Mouse (Mus musculus): ENCODE data around the gene Cd36. TPM values are rescaled to one million over a fixed set of nuclear protein-coding genes. Genes with fewer than 3 reads are reported as not detected.

Gene Cd36
- total and polyA plus RNA-seq, 2 experiments from 2014 or later = 2.2 to 2.6 TPM

DNA sequence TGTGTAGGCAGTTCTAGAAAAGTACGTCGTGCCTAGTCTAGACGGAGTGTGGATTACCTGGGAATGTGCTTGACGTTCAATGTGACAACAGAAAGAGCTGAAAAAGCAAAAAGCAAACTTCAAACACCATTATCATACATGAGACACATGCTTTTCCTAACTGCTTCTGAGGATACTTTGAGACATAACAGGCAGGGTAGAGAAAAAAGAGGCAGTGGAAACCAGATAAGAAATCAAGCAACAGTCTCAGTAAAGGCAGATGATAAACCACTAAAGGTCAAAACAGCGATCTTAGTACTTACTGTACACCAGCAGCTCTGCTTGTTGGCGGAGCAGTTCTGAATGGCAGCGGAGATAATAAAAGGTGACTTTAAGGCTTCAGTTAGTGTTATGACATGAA, 11.6 kb downstream of the Cd36 start:
- H3K9ac ChIP-seq (replicated peaks; ENCODE audit: low read length, poor library complexity, severe bottlenecking) = no peak overlapping the region
- H3K4me2 ChIP-seq (ENCODE audit: low read depth, low read length, poor library complexity, severe bottlenecking) = no peak overlapping the region
- H3K27me3 ChIP-seq (ENCODE audit: insufficient read depth, low read length) = no peaks in the 10 kb centered on the region
- H3K4me1 ChIP-seq (ENCODE audit: insufficient read depth, low read length) = no peaks in the 10 kb centered on the region
- no peak overlapping the region for H3K27ac ChIP-seq (ENCODE audit: low read depth, low read length)
- no peaks in the 10 kb centered on the region for H3K9me3 ChIP-seq (ENCODE audit: low read length)
- WGBS = 82% methylated on average over 7 of the region's 7 CpGs
- DNase-seq (ENCODE audit: low spot score) (no peak), ATAC-seq (ENCODE audit: low FRiP score) (no peak)
- H3K4me3 ChIP-seq (ENCODE audit: low read depth, low read length) = no peak overlapping the region
- H3K36me3 ChIP-seq (ENCODE audit: insufficient read depth, low read length) = no peaks in the 10 kb centered on the region
- no peak for TF ChIP-seq CTCF (IDR thresholded peaks at IDR 0.05)

DNA sequence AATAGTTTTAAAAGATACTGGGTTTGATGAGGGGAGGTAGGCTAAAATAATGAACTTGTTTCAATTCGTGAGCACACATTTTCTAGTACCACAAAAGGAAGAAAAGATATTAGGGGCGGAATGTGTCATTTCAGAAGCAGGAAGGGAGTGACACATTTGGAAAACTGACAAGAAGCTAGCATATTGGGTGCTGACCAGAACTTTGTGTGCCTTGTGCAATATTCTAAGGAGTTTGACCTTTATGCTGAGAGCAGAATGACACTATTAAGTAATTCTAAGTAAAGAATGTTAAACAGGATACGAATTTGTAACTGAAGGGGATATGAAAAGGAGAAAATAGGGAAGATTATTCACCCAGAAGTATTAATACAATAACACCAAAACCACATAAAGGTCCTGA, 12.0 kb downstream of the Cd36 start:
- Histone ChIP-seq H3K9ac (replicated peaks; ENCODE audit: low read length, poor library complexity, severe bottlenecking) (no peak overlapping the region), H3K36me3 (ENCODE audit: insufficient read depth, low read length) (no peaks in the 10 kb centered on the region), H3K4me2 (ENCODE audit: low read depth, low read length, poor library complexity, severe bottlenecking) (no peak overlapping the region), H3K4me3 (ENCODE audit: low read depth, low read length) (no peak overlapping the region), H3K27ac (ENCODE audit: low read depth, low read length) (no peak overlapping the region), H3K9me3 (ENCODE audit: low read length) (no peaks in the 10 kb centered on the region), H3K27me3 (ENCODE audit: insufficient read depth, low read length) (no peaks in the 10 kb centered on the region), H3K4me1 (ENCODE audit: insufficient read depth, low read length) (no peaks in the 10 kb centered on the region)
- 80% methylated on average over 3 of the region's 3 CpGs for WGBS
- ATAC-seq (ENCODE audit: low FRiP score) (no peak), DNase-seq (ENCODE audit: low spot score) (no peak)
- no peak for TF ChIP-seq CTCF (IDR thresholded peaks at IDR 0.05)

DNA sequence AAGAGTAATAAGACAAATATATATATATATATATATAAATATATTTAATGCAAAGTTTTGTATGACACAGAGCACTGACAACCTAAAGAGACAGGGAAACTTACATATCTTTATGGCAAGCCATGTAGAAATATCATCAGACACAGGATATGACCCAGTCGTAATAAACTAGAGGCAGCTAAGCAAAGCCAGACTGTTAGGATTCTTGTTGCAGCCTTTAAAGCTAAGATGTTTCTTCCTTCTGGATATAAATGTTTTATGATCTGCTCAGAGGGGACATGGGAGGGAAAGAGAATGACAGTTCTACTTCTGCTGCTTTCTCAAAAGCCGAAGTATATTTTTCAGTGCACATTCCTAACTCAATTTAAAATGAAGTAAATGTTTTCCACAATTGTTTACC, 14.3 kb downstream of the Cd36 start:
- TF ChIP-seq CTCF (IDR thresholded peaks at IDR 0.05) = no peak
- no peak for ATAC-seq (ENCODE audit: low FRiP score)
- Histone ChIP-seq H3K36me3 (ENCODE audit: insufficient read depth, low read length) (no peaks in the 10 kb centered on the region), H3K9ac (replicated peaks; ENCODE audit: low read length, poor library complexity, severe bottlenecking) (no peak overlapping the region), H3K4me2 (ENCODE audit: low read depth, low read length, poor library complexity, severe bottlenecking) (no peak overlapping the region), H3K4me1 (ENCODE audit: insufficient read depth, low read length) (no peaks in the 10 kb centered on the region), H3K9me3 (ENCODE audit: low read length) (no peaks in the 10 kb centered on the region), H3K4me3 (ENCODE audit: low read depth, low read length) (no peak overlapping the region), H3K27ac (ENCODE audit: low read depth, low read length) (no peak overlapping the region), H3K27me3 (ENCODE audit: insufficient read depth, low read length) (no peaks in the 10 kb centered on the region)
- no peak for DNase-seq (ENCODE audit: low spot score)
- WGBS = 81% methylated on average over 2 of the region's 2 CpGs

DNA sequence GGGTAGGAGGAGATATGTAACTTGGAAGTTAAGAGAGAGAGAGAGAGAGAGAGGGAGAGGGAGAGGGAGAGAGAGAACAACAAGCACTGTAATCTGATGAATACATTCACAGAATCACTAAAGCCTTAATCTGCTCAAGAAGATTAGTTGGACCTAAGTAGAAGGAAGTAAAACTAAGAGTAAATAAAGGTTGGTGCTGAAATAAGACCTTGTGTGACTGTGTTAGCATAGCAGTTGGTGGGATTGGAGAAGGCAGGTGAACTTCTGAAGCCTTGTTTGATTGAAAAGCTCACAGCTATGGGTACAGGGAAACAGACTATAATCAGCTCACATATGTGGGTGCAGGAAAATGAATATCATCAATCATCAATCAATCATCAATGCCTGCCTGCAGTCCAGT, 23.2 kb downstream of the Cd36 start:
- Histone ChIP-seq H3K27me3 (ENCODE audit: insufficient read depth, low read length) (no peaks in the 10 kb centered on the region), H3K4me2 (ENCODE audit: low read depth, low read length, poor library complexity, severe bottlenecking) (no peak overlapping the region), H3K9me3 (ENCODE audit: low read length) (no peaks in the 10 kb centered on the region), H3K9ac (replicated peaks; ENCODE audit: low read length, poor library complexity, severe bottlenecking) (no peak overlapping the region), H3K27ac (ENCODE audit: low read depth, low read length) (no peak overlapping the region), H3K36me3 (ENCODE audit: insufficient read depth, low read length) (no peaks in the 10 kb centered on the region), H3K4me3 (ENCODE audit: low read depth, low read length) (no peak overlapping the region), H3K4me1 (ENCODE audit: insufficient read depth, low read length) (no peaks in the 10 kb centered on the region)
- DNase-seq (ENCODE audit: low spot score) (no peak), ATAC-seq (ENCODE audit: low FRiP score) (no peak)
- TF ChIP-seq CTCF (IDR thresholded peaks at IDR 0.05) = no peak

DNA sequence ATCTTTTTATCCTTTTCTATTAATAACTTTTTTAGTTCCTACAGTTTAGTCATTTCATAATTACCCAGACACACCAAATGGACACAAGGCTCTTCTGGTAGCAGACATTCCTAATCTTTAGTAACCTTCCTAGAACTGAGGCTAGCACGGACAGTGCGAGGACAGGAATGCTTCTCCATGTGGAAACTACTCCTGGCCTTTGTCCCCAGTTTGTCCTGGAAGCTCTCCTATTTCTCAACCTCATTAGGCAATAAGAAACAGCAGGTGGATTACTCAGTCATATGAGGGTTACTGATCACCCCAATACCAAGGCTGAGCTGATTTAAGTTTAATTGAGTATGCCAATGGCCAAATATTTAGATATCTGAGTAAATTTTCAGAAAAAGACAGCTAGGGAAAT, 25.5 kb downstream of the Cd36 start:
- no peak overlapping the region for H3K27ac ChIP-seq (ENCODE audit: low read depth, low read length)
- H3K9ac ChIP-seq (replicated peaks; ENCODE audit: low read length, poor library complexity, severe bottlenecking) = no peak overlapping the region
- ATAC-seq (ENCODE audit: low FRiP score) = no peak
- no peak for DNase-seq (ENCODE audit: low spot score)
- H3K36me3 ChIP-seq (ENCODE audit: insufficient read depth, low read length) = no peaks in the 10 kb centered on the region
- H3K9me3 ChIP-seq (ENCODE audit: low read length) = no peaks in the 10 kb centered on the region
- no peak for TF ChIP-seq CTCF (IDR thresholded peaks at IDR 0.05)
- no peaks in the 10 kb centered on the region for H3K4me1 ChIP-seq (ENCODE audit: insufficient read depth, low read length)
- H3K27me3 ChIP-seq (ENCODE audit: insufficient read depth, low read length) = no peaks in the 10 kb centered on the region
- 90% methylated on average over 2 of the region's 2 CpGs for WGBS
- H3K4me3 ChIP-seq (ENCODE audit: low read depth, low read length) = no peak overlapping the region
- H3K4me2 ChIP-seq (ENCODE audit: low read depth, low read length, poor library complexity, severe bottlenecking) = no peak overlapping the region

DNA sequence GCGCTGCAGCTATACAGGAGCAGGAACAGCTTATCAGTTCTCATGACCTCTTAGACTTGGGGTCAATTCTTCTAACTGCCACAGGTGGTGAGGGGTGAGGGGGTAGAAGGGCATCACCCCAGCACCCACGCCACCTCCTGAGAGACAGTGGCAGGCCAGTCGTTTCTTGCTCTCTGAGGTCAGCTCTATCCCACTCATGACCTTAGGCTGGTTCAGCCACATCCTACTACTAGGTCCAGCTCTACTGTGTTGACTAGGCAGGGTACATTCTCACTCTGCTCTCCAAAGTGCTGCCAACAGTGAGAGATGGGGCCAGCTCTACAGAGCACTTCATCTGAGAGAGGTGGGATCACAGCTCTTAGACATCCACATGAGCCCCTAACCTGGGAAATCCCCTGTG, 30.2 kb downstream of the Cd36 start:
- 92% methylated on average over 3 of the region's 3 CpGs for WGBS
- no peak for DNase-seq (ENCODE audit: low spot score)
- H3K36me3 ChIP-seq (ENCODE audit: insufficient read depth, low read length) = no peaks in the 10 kb centered on the region
- no peak overlapping the region for H3K4me2 ChIP-seq (ENCODE audit: low read depth, low read length, poor library complexity, severe bottlenecking)
- no peak for ATAC-seq (ENCODE audit: low FRiP score)
- H3K27ac ChIP-seq (ENCODE audit: low read depth, low read length) = no peak overlapping the region
- H3K4me1 ChIP-seq (ENCODE audit: insufficient read depth, low read length) = no peaks in the 10 kb centered on the region
- TF ChIP-seq CTCF (IDR thresholded peaks at IDR 0.05) = no peak
- H3K4me3 ChIP-seq (ENCODE audit: low read depth, low read length) = no peak overlapping the region
- H3K27me3 ChIP-seq (ENCODE audit: insufficient read depth, low read length) = no peaks in the 10 kb centered on the region
- H3K9ac ChIP-seq (replicated peaks; ENCODE audit: low read length, poor library complexity, severe bottlenecking) = no peak overlapping the region
- no peaks in the 10 kb centered on the region for H3K9me3 ChIP-seq (ENCODE audit: low read length)

DNA sequence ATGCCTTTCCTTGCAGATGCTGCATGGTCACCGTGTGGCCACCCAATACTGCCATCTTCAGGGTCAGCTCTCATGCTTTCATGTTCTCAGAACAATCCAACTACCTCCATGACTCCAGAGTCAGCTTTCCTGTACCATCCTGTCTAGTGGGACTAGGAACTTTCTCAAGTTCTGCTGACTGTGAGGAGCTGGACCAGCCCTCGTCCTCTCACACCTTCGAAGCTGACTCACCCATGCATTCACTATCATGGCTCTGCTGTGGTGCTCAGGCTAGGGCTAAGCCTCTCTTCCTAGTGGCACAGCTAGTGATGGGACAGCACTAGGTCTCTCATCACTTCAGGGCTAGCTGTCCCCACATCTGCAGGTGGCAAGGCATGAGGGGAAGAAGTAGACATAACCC, 30.7 kb downstream of the Cd36 start:
- H3K4me1 ChIP-seq (ENCODE audit: insufficient read depth, low read length) = no peaks in the 10 kb centered on the region
- no peaks in the 10 kb centered on the region for H3K27me3 ChIP-seq (ENCODE audit: insufficient read depth, low read length)
- ATAC-seq (ENCODE audit: low FRiP score) (no peak; the same call in 1 of the 2 replicates), DNase-seq (ENCODE audit: low spot score) (no peak)
- no peaks in the 10 kb centered on the region for H3K9me3 ChIP-seq (ENCODE audit: low read length)
- H3K9ac ChIP-seq (replicated peaks; ENCODE audit: low read length, poor library complexity, severe bottlenecking) = no peak overlapping the region
- H3K4me2 ChIP-seq (ENCODE audit: low read depth, low read length, poor library complexity, severe bottlenecking) = no peak overlapping the region
- no peak overlapping the region for H3K27ac ChIP-seq (ENCODE audit: low read depth, low read length)
- WGBS = 85% methylated on average over 3 of the region's 3 CpGs
- no peak for TF ChIP-seq CTCF (IDR thresholded peaks at IDR 0.05)
- no peak overlapping the region for H3K4me3 ChIP-seq (ENCODE audit: low read depth, low read length)
- H3K36me3 ChIP-seq (ENCODE audit: insufficient read depth, low read length) = no peaks in the 10 kb centered on the region

All from midbrain, postnatal 0 days (tissue).